Mouse (Mus musculus): ENCODE measurements around the gene Wdfy3. TPM values are rescaled to one million over a fixed set of nuclear protein-coding genes. Genes with fewer than 3 reads are reported as not detected.
"Not testable (repeated sequence)": the region's sequence is repeated elsewhere in the genome, so short reads cannot be mapped to it uniquely, and the experiment has no call there.

The Wdfy3 gene
- total RNA-seq, 4 experiments from 2014 or later: 117 to 149 (median 125) TPM

GRCm38 (mm10) chr5:101949323-101949722 lies 120.4 kb downstream of the Wdfy3 start:
- no peak for DNase-seq (ENCODE audit: low spot score in 2 of 2)

GRCm38 (mm10) chr5:101948641-101949040 lies 121.1 kb downstream of the Wdfy3 start:
- no peak for DNase-seq (ENCODE audit: low spot score in 2 of 2)

GRCm38 (mm10) chr5:101945731-101946130 lies 124.0 kb downstream of the Wdfy3 start:
- no peak for DNase-seq (ENCODE audit: low spot score in 2 of 2)

- no peak for DNase-seq (ENCODE audit: low spot score in 2 of 2)
Measured at GRCm38 (mm10) chr5:101937909-101938596, 131.7 kb downstream of the Wdfy3 start.

GRCm38 (mm10) chr5:101937362-101937761 lies 132.4 kb downstream of the Wdfy3 start:
- DNase-seq (ENCODE audit: low spot score in 2 of 2): no peak

- no peak for DNase-seq (ENCODE audit: low spot score in 2 of 2)
Measured at GRCm38 (mm10) chr5:101935893-101936292, 133.8 kb downstream of the Wdfy3 start.

- DNase-seq (ENCODE audit: low spot score in 2 of 2): no peak
Measured at GRCm38 (mm10) chr5:101934629-101935028, 135.1 kb downstream of the Wdfy3 start.

- DNase-seq (ENCODE audit: low spot score in 2 of 2): peak in 1 of 2 experiments; percentile 43
Measured at GRCm38 (mm10) chr5:101932971-101933810, 136.5 kb downstream of the Wdfy3 start.

- DNase-seq (ENCODE audit: low spot score in 2 of 2): no peak
Measured at GRCm38 (mm10) chr5:101931997-101932396, 137.7 kb downstream of the Wdfy3 start.

- DNase-seq (ENCODE audit: low spot score in 2 of 2): no peak
Measured at GRCm38 (mm10) chr5:101926311-101926710, 143.4 kb downstream of the Wdfy3 start.

- no peak for DNase-seq (ENCODE audit: low spot score in 2 of 2)
Measured at GRCm38 (mm10) chr5:101923710-101924109, 146.0 kb downstream of the Wdfy3 start.

- no peak for DNase-seq (ENCODE audit: low spot score in 2 of 2)
Measured at GRCm38 (mm10) chr5:101919559-101919958, 150.2 kb downstream of the Wdfy3 start.

GRCm38 (mm10) chr5:101909468-101909867 lies 160.3 kb downstream of the Wdfy3 start:
- no peak for DNase-seq (ENCODE audit: low spot score in 2 of 2)

GRCm38 (mm10) chr5:101905624-101906023 lies 164.1 kb downstream of the Wdfy3 start:
- no peak for DNase-seq (ENCODE audit: low spot score in 2 of 2)

GRCm38 (mm10) chr5:101904841-101905240 lies 164.9 kb downstream of the Wdfy3 start:
- DNase-seq (ENCODE audit: low spot score in 2 of 2): not testable (repeated sequence)

- no peak for DNase-seq (ENCODE audit: low spot score in 2 of 2)
Measured at GRCm38 (mm10) chr5:101902686-101903085, 167.0 kb downstream of the Wdfy3 start.

- no peak for DNase-seq (ENCODE audit: low spot score in 2 of 2)
Measured at GRCm38 (mm10) chr5:101899981-101900380, 169.7 kb downstream of the Wdfy3 start.

GRCm38 (mm10) chr5:101896784-101897183 lies 172.9 kb downstream of the Wdfy3 start:
- no peak for DNase-seq (ENCODE audit: low spot score in 2 of 2)

- DNase-seq (ENCODE audit: low spot score in 2 of 2): no peak
Measured at GRCm38 (mm10) chr5:101895717-101896645, 173.7 kb downstream of the Wdfy3 start.

GRCm38 (mm10) chr5:101895119-101895518 lies 174.6 kb downstream of the Wdfy3 start:
- no peak for DNase-seq (ENCODE audit: low spot score in 2 of 2)

- no peak for DNase-seq (ENCODE audit: low spot score in 2 of 2)
Measured at GRCm38 (mm10) chr5:101893820-101894515, 175.8 kb downstream of the Wdfy3 start.
